Mouse (Mus musculus) granulocyte monocyte progenitor cell, adult 5-6 weeks (primary cell): ENCODE results near the gene Cul5. TPM values are rescaled to one million over a fixed set of nuclear protein-coding genes. Genes with fewer than 3 reads are reported as not detected.

Experiments
- ATAC-seq: replicated peaks from 2 replicates; pipeline ENCODE4 v1.8.0; 2016; ENCODE audit warnings: mild to moderate bottlenecking, moderate TSS enrichment, inconsistent platforms; ENCODE audit not compliant: poor library complexity, severe bottlenecking
- total RNA-seq, 2 experiments: library from RNA; stranded (forward) in 1 of 2; stranded (reverse) in 1 of 2; fragments of 200-712, 200-1000 nt in 1 of 2; fragments of >200 nt in 1 of 2; fragmentation: Nextera tagmentation in 1 of 2; gene quantifications; 2 replicates each; pipeline ENCODE4 v1.2.3; 2014 to 2017

Gene Cul5
- total RNA-seq, 2 experiments from 2014 or later: 18.8 to 56.4 TPM

- ATAC-seq: no peak
Observed at GRCm38 (mm10) chr9:53609306-53609967, 60.4 kb downstream of the Cul5 start.

- no peak for ATAC-seq
Observed at GRCm38 (mm10) chr9:53607816-53608215, 62.0 kb downstream of the Cul5 start.

DNA sequence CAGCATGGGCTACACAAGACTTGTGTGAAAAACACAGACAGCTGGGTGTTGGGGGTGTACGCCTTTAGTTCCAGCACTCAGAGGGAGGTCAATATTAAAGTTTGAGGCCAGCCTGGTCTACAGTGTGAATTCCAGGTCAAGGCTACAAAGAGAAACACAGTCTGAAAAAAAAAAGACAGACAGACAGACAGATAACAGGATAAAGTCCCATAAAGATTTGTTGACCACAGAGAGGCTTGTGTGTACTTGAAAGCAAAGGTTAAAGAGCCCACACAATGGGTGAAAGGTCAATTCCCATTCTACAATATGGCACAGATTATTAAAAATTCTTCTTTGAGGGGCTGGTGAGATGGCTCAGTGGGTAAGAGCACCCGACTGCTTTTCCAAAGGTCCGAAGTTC lies 62.6 kb downstream of the Cul5 start:
- ATAC-seq: no peak

- no peak for ATAC-seq
Observed at GRCm38 (mm10) chr9:53604954-53605353, 64.9 kb downstream of the Cul5 start.

GRCm38 (mm10) chr9:53603849-53604248 lies 66.0 kb downstream of the Cul5 start:
- ATAC-seq: no peak

DNA sequence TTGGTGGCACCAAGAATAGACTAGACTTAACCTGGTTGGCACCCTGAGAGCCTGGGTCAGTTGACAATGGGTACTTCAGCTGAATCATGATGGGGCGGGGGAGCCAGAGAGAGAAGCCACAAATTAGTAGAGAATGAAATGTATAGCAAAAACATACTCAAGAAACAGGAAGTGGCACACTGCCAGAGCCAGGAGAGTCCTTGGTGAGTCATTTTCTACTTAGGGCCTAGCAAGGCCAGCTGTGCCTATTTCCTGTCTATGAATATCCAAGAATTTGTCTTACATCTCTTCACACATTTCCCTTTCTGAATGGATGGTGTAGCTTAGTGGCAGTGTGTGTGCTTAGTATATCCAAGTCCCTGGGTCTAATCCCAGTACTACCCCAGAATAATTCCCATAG lies 66.4 kb downstream of the Cul5 start:
- ATAC-seq: peak; percentile 97

GRCm38 (mm10) chr9:53601541-53601940 lies 68.3 kb downstream of the Cul5 start:
- ATAC-seq: no peak

GRCm38 (mm10) chr9:53598631-53599030 lies 71.2 kb downstream of the Cul5 start:
- ATAC-seq: no peak

GRCm38 (mm10) chr9:53596971-53597600 lies 72.7 kb downstream of the Cul5 start:
- ATAC-seq: no peak

- peak; percentile 94 for ATAC-seq
Observed at GRCm38 (mm10) chr9:53594764-53595163, 75.0 kb downstream of the Cul5 start.

DNA sequence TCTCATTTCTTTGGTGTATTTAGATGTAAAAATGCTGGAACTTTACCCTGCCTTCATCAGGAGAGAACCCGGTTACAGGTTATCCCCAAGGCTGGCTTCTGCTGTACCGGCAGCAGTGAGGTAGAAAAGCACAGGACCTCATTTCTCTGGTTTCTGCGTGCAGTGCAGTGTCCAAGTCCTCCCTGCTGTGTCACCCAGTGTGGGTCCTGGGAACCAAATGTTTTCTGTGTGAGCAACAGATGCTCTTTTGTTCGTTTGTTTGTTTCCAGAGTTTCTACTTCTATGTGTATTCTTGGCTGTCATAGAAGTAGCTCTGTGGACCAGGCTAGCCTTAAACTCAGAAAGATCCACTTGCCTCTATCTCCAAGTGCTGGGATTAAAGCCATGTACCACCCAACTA lies 87.9 kb downstream of the Cul5 start:
- ATAC-seq: no peak

DNA sequence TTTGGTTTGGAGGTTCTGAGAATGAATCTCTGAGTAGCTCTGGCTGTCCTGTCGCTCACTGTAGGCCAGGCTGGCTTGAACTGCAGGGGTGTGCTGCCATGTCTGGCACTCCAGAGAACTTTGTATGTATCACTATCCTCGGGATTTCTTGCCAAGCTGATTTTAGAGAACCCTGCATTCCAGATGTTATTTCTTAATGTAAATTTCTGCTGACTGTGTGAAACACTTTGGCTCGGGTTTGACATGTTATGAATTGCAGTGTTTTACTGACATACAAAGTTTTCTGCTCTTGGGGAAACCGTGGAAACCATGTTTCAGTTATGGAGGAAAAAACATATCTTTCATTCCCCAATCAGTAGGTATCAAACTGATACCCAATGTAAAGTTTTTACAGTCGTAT lies 94.1 kb downstream of the Cul5 start:
- no peak for ATAC-seq

GRCm38 (mm10) chr9:53572516-53573307 lies 97.1 kb downstream of the Cul5 start:
- no peak for ATAC-seq

- ATAC-seq: no peak
Observed at GRCm38 (mm10) chr9:53570662-53571061, 99.2 kb downstream of the Cul5 start.

Other genes starting within 250 kb of the Cul5 start
- 34.1 and 53.2 TPM in 2 replicates for gene Atm, start 133.3 kb downstream of the Cul5 start, total RNA-seq (2014; fragmentation: Nextera tagmentation)
- gene Atm, start 133.3 kb downstream of the Cul5 start, total RNA-seq (2017): 39.6 and 57.4 TPM in 2 replicates
- gene Npat, start 133.0 kb downstream of the Cul5 start, total RNA-seq (2014; fragmentation: Nextera tagmentation): 28.8 and 30.8 TPM in 2 replicates
- 19.8 and 26.6 TPM in 2 replicates for gene Npat, start 133.0 kb downstream of the Cul5 start, total RNA-seq (2017)
- gene Acat1, start 59.6 kb downstream of the Cul5 start, total RNA-seq (2014; fragmentation: Nextera tagmentation): 77.9 and 82.3 TPM in 2 replicates
- gene Acat1, start 59.6 kb downstream of the Cul5 start, total RNA-seq (2017): 69.8 and 79.4 TPM in 2 replicates
- 0.82 TPM in 1 of 2 replicates, not detected in the other for gene Rab39, start 36.2 kb upstream of the Cul5 start, total RNA-seq (2014; fragmentation: Nextera tagmentation)
- gene Rab39, start 36.2 kb upstream of the Cul5 start, total RNA-seq (2017): 0.47 TPM in 1 of 2 replicates, not detected in the other
- 0.60 and 1.9 TPM in 2 replicates for gene Slc35f2, start 101.5 kb upstream of the Cul5 start, total RNA-seq (2014; fragmentation: Nextera tagmentation)
- 0.88 and 1.2 TPM in 2 replicates for gene Slc35f2, start 101.5 kb upstream of the Cul5 start, total RNA-seq (2017)
- not detected in 2 replicates for gene Sln, start 180.2 kb upstream of the Cul5 start, total RNA-seq (2014; fragmentation: Nextera tagmentation)
- gene Sln, start 180.2 kb upstream of the Cul5 start, total RNA-seq (2017): not detected in 2 replicates